Comparison of ENCODE assay signal across 8 mouse cellular contexts in the genomic region with DNA sequence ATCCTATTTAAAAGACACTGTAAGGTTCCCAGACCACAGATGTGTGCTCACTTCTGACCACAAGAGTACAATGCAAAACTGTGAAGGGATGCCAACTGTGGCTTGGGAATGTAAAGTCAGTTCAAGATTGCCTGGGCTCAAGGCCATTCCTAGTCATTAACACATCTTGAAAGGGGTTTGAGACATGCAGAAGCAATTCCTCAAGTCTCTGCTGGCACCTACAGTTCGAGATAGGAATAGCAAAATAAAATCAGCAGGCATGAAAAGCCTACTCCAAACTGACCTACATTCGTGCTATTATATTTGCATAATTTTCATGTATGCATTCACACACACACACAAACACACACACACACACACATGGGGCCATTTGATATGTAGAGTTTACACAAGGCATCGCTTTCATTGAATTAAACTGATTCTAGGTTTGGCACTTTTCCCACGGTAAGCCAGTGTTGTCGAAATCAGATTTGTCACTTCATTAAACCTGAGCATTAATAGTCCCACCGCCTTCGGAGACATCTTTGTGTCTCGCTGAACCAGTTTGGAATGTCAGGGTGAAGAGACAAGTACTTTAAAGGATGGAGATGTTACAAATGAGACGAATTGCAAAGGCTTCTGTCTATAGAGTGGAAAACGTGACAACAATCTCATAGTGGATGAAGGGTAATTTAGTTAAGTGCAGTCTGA.
DNase-seq lines count a peak whose midpoint lies in the region.

No protein-coding gene starts in this region.

- intact Hi-C loops in heart, postnatal 10 days (cut with DNase I) = loop anchor here (10.0 kb wide), 1 partner anchor 1820 kb away; no protein-coding TSS in a partner anchor

- peak; percentile 4 to 12 for DNase-seq in heart, postnatal 10 days
- DNase-seq in heart, adult 8-10 months (ENCODE audit: low spot score) = no peak
- peak; percentile 45 for DNase-seq in ES-CJ7 (ENCODE audit: low read depth, low spot score)
- DNase-seq in cerebellum, postnatal 36 days = peak; percentile 35 to 69
- DNase-seq in layer of hippocampus, adult 9-10 months (ENCODE audit: low spot score) = peak; percentile 29
- peak; percentile 12 for DNase-seq in right cerebral cortex, postnatal 4 days
- no peak for DNase-seq in gastrocnemius, postnatal 4 days (ENCODE audit: low spot score in 2 of 2)
- DNase-seq in urinary bladder, postnatal 4 days (ENCODE audit: low spot score in 2 of 2) = no peak

Comparison
In these comparisons a context has a peak if more than half of its experiments do, and no peak if none do; other contexts are left out.
1. DNase-seq: peak in heart, postnatal 10 days (2 of 2), ES-CJ7 (single experiment), cerebellum, postnatal 36 days (2 of 2), layer of hippocampus, adult 9-10 months (single experiment) and right cerebral cortex, postnatal 4 days (single experiment); none in heart, adult 8-10 months (single experiment), gastrocnemius, postnatal 4 days (0 of 2) and urinary bladder, postnatal 4 days (0 of 2).